Mouse (Mus musculus) testis, postnatal 10 days (tissue): Measurements from ENCODE around the gene Dlg2.

ENCODE experiments used
- DNase-seq: peaks from one replicate; pipeline ENCODE4 v3.0.0; 2021; ENCODE audit warnings: low spot score

The Dlg2 gene

DNA sequence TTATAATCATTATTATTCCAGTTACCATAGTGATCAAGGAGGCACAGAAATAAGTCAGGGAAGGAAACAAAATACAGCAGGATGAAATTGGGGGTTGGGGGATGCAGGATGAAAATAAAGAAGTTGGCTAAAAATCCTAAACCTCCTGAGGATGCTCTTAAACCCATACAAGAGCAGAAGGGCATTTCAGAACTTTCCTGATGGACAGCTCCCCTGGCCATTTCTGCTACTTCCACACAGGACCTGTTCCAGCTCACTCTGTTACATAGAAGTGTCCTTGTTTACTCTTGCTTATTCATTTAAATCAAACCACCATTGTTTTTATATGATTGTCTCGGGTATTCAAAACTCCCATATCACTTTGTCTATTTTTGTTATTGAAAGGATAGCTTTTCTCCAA lies 791.3 kb downstream of the Dlg2 start:
- peak; percentile 62 for DNase-seq

DNA sequence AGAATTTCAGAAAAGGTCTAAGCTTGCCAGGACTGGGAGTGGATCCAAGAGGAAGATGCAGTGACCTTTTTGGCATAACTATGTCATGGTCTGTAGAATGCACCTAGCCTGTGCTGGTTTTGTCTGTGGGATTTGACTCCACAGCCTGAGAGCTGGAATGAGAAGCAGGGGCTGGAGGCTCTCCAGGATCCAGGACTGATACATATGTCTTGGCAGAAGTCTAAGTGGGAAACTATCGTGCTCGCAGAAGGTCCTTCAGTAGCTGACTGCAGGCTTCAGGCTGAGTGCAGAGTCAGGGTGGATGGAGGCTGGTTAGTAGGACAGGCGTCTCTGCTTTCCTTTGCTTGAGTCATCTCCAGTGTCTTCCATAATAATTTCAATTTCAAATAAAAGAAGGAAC lies 807.7 kb downstream of the Dlg2 start:
- DNase-seq = no peak

DNA sequence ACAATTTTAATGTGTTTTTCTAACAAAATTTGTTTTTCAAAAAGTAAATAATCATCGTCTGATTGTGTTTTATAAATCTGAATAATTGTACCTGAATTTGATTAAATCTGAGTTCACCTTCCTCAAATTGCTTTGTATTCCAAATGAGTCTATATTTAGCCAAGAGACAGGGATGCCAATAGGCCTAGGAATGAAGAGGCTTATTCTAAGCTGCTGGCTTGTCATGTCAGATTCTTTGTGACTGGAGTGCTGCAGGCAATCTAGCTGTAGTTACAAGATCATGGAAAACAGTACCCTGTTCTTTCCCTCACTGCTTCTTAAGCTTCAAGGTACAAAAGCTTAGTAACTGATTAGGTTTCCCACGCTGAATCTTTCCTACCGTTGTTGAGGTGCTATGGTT lies 811.9 kb downstream of the Dlg2 start:
- DNase-seq = no peak

DNA sequence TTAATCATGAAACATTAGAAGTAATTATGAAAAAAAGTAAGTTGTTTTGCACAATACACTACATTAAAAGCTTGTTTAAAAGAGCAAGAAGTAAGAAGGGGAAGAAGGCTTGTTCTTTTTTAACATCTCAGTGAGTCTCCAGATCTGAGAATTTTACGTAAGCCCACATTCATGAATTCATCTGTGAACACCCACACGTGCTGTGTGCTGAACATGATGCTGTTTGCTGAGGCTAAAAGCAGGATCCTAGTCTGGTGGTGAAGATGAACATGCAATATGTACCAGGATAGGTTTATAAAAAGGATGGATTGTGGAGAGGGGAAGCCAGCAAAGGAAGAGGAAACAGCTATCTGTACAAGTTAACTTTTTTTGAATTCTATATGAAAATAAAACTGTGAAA lies 819.7 kb downstream of the Dlg2 start:
- no peak for DNase-seq

DNA sequence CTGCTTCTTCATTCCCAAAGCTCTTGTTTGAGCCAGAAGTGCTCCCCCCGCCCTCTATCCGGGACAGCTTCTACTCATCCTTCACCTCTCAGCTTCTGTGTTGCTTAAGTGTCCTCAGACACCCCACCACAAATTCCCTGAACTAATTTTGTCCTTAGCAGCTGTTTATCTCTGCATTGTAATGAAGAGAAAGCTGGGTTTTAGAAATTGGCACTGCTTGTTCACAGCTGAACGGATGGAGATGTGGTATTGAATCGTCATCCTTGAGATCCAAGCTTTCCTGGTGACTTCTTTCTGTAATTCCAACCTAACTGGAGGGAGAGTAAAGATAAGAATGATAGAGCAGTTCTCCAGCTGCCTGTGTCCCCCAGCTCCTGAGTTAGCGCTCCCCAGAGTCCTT lies 834.7 kb downstream of the Dlg2 start:
- no peak for DNase-seq

DNA sequence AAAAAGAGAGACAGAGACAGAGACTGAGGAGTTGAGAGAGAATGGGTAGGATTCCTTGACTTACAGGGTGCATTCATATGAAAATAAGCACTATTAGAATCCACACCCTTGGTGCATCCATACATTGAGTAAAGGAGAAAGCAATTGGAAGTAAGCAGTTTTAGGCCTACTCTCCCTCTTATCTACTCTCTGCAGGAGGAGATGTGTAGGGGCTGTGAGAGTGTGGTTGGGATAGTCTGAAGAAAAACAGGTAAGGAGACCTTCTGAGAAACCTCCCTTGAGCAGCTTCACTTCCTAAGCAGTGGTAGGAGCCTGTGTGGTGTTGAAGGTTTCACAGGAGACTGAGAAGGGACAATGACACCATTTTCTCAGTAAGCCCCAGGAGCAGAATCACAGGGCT lies 868.6 kb downstream of the Dlg2 start:
- DNase-seq = no peak

DNA sequence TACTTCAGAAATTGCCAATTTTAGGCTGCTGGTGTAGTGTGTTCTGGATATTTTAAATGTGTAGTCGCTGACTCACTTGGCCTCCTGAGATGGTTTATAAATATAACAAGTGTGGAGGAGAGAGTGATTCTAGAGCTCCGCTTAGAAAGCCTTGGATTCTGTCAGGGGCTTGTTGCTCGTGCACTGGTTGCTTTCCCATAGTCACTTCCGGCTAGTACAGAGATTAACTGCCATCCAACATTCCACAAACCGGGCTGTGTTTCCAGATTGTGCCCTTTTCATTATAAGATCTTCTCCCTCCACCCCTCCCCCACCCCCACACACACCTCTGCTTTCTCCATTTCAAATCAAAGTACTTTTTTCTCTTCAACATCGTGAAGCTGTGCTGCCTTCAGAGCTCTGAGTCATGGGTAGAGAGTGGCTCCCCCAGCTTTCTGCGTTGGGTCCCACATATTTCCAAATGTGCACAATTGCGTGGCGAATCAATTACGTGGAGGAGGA lies 893.4 kb downstream of the Dlg2 start:
- no peak for DNase-seq

DNA sequence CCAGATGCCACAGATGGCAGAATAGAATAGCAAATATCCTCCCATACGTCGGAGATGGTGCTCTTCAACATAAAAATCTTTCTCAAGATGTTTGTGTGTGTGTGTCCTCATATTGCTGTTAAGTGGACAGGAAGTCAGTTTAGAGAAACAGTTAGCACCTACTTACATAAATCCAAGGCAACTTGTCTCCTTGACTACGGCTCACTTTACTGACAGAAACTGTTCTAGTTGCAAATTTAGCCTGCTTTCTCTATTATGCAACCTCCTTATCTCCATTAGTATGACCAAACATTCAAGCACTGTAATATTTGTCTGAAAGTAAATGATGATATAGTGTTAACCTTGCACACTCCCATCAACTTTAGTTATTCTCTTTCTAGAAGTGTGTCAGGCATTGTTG lies 905.8 kb downstream of the Dlg2 start:
- no peak for DNase-seq

DNA sequence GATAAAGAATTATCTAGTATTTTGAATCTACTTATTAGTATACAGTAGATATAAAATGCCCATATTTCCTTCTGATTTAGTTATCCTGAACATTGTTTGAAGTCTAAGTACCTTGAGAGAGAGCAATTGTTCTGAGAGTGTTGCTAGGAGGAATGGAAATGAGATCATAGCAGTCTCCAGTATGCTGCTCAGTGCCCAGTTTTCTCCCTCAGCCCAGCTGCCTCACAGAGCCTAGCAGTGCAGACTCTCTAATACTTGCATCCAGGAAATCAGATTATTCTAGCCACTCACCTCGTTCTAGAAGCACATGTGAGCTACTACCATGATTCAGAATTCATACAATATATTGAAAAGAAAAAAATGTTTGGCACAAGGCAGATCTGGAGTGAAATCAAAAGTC lies 907.4 kb downstream of the Dlg2 start:
- no peak for DNase-seq

DNA sequence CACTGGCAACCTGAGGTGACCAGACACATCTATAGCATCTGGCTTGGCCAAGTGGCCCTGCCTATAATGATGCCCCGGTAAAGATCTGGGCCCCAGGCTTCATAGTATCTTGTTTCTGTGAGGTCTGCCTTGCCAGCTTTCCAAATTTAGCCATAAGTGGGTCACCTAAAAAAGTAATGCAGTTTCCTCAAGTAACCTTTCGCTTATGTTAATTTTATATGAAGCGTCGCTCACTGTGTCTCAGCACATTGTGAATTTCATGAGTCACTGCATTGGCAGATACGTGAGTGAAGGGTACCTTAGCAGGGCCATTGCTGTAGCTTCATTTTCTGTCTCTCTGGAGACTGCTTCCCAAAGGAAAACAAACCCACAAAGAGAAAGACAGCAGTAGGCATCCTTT lies 912.8 kb downstream of the Dlg2 start:
- no peak for DNase-seq

DNA sequence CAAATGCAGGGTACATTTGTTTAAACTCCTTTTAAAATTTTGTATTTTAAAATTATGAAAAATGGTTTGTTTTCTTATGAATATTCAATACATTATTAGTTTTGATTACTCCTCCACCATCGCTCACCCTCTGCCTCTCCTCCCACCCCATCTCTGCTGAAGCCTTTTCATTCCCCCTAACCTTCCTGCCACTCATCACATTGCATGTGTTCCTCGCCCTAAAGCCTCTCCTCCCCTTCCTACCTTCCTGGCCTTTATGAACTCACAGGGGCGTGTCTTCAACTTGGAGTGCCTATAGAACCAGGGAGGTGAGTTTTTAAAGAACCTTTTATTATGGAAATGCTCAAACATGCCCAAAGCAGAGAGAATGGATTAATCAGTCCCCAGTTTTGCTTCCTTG lies 921.4 kb downstream of the Dlg2 start:
- DNase-seq = no peak

DNA sequence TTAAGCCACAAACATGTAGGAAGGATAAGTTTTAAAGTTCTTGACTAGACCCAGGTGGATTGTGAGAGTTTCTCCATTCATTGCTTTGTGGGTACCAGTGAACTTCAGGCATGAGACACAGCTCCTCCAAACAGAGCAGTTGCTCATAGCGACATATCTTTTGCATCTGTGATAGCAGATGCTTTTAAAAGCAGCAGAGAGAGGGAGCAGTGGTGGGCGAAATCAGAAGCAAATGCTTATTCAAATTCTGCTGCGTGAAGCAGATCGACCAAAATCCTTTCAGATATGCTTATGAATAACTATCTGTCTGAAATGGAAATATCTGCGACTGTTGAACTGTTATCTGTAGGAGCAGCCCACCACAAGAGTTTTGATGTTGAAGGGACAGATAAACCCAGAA lies 935.6 kb downstream of the Dlg2 start:
- DNase-seq = no peak

DNA sequence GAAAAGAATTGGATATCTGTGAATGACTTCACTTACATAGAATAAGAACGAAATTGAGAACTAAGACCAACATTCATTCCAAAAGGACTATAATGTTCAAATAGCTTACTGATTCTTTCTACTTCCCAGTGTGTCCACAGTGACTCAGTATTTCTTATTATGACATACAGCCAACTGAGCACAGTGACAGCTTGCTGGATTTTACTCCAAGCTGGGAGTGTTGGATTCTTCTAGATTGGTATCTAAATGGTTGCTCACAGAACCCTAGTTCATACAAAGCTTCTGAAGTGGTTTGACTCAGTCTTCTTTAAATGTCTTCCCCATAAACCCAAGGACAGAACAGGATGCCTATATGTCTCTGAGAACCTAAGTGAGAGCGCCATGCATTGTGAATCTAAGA lies 937.7 kb downstream of the Dlg2 start:
- no peak for DNase-seq

DNA sequence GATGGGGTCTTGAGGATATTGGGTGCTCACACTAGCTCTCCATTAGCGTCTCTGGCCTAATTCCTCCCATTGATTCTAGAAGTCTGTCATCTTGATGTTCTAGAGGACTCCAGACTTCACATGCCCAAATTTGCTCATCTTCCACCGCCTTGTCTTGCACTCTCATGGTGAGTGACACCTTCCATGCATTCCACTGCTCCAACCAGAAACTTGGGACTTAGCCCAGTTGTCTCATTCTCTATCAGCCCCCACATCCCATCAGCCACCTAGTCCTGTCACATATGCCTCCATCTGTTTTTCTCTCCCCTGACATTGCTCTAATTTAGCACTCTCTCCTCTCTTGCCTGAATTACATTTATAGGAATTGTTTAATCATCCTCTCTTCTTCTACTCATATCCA lies 938.3 kb downstream of the Dlg2 start:
- DNase-seq = no peak

DNA sequence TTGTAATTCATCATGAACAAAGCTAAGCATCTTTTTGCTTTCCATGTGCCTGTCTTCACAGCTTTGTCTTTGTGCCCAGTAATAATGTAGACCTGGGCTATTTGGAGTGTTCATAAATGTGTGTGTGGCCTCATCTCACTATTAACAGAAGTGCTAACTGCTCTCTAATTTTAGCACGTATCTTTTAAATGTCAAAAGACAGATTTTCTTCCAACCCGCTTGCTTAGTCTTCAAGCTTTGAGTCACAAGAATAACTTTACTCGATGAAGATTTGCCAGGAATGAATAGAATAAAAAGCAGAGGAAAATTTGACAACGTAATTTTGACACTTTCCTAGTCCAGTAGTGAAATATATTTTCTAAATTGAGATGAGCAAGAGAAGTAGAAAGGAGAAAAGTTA lies 943.7 kb downstream of the Dlg2 start:
- DNase-seq = no peak

DNA sequence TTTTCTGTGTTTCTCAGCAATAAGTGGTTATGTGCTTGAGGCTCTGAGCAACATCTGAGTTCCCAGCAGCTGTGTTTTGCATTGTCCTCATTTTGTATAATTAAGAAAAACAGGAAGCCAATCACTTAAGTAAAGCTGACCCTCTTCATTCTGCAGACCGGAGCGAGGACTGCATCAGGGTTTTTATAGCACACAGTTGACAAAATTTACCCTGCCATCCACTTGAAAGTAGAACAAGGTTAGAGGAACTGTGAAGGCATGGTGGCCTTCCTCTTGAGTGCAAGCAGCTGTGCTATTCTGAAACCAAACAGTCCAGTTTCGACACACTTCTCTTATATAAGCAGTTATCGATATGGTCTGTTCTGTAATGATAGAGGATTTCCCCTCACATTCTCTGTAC lies 947.3 kb downstream of the Dlg2 start:
- DNase-seq = no peak

DNA sequence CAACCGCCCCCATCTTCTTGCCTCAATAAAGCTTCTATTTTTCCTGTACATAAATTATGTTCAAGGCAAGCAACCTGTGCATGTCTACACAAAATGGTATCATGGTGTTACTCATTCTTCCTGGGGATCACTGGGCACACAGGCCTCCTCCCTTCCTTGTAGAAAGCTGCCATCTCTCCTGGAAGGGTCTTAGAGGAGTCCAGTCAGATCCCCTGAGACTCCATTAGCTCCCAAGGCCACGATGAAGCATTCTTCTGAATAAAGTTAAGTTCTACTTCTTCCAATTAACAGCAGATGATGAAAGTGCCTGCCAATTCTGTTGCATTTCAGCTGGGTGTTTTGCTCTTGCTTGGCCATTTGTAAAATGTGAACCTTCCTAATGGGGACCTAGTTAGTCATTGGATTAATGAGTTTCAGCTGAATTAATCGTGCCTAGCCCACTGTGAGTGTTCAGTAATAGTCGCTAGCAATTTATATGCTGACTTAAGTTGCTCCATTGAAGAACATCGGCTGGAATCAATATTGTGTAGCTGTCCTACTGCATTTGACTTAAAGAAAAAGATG lies 953.3 kb downstream of the Dlg2 start:
- no peak for DNase-seq

DNA sequence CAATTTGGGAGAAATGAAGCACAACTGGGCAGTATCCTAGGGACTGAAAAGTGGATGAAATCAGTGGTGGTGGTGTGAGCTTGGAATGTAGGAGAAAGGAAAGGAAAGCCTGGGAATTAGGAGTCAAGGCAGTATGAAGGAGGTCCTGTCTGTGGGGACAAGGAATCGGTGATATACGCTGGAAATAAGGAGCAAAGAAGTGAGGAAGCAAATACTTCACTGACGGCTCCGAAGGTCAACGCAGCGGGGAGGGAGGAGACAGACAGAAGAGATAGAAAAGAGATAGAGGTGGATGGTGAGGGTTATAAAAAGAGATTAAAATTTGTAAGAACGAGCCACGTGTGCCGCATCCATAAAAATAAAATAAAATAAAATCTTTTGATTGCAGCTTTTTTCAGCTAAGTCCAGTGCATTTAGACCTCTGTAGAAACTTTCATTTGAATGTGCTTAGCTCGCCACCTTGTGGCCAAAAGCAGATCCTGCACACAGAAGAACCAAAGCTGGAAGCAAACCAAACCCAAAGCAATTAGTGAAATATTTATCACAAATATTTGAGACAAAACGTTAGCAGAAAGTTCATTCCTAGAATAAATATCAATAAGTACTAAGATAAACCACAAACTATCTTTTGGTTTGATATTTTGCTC lies 955.2 kb downstream of the Dlg2 start:
- DNase-seq = peak; percentile 57

DNA sequence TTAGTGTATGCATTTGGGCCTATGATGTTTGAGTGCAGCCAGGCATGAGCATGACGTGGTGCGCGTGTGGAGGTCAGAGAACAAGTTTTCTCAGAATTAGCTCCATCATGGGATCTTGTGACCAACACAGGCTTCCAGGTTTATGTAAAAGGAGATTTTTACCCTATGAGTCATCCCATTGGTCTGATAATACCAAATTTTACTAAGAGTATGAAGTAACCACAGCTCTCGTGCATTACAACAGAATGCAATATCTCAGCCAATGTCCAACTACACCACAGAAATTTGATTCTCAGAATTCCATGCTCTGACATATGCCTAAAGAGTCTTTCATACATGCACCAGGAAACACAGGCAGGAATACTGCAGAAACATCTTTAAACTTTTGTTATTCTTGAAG lies 956.1 kb downstream of the Dlg2 start:
- no peak for DNase-seq

DNA sequence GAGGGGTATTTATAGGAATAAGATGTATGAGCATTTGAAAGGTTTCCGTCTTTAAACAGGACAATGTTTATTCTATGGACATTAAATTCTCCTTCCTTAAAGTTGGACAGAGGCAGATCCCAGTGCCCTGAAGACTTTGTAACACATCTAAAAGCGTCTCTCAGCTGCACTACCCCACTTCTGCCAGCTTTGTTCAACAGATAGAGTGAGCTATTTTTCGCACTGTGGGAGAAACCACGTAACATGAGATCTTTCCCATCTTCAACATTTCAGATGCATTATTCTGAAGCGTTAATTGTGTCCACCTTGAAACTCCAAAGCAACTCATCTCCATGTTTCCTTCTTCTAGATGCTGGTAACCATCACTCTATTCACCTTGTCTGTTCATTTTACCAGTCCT lies 958.3 kb downstream of the Dlg2 start:
- DNase-seq = no peak

DNA sequence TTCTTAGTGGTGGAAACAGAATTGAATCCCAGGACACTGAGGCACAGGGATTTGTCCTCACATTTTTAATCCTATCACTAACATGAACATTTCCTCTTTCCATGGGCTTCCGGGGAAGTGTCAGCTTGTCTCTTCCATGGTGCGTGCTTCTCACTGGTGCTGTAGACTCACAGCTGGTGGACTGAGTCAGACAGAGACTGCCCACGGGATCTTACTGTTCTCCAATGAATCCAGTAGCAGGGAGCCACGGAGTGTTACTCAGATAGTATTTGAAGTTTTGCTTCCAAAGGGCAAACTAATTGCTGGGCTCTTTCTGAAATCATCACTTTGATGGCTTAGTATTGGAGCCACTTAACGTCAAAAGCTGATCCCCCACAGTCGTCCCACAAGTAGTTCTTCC lies 963.9 kb downstream of the Dlg2 start:
- DNase-seq = no peak

DNA sequence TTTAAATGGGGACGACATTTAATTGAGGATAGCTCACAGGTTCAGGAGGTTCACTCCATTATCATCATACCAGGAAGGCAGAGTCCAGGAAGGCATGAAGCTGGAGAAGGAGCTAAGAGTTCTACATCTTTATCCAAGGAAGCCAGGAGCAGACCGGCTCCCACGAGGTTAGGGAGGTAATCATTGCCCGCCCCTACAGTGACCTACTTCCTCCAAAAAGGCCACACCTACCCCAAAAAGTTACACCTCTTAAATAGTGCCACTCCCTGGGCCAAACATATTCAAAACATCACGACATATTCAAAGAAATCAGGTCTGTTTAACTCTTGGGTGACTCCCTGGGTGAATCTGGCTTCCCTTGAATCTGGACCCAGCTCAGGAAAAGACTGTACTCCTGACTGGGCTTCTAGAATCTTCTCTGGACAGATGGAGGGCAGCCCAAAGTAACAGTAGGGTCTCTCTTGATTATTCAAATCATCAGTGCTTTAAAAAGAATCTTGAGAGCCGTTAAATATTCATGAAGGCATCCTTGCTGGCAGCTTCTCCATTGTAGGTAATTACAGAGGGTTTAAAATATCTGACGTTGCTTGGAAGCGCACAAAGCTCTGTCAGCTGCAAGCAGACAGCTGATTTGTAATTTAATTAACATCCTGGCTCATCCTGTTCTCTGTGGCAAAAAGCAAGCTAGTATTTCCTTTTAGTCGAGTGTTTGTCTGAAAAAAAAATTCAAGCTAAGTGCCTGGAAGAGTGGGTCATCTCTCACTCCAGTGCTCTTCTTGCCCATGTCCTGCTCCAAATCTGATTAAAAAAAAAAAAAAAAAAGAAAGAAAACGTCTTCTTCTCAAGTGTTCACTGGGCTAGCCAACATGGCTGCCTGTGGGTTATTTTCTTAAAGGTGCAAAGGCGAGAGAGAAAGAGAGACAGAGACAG lies 966.2 kb downstream of the Dlg2 start:
- no peak for DNase-seq

DNA sequence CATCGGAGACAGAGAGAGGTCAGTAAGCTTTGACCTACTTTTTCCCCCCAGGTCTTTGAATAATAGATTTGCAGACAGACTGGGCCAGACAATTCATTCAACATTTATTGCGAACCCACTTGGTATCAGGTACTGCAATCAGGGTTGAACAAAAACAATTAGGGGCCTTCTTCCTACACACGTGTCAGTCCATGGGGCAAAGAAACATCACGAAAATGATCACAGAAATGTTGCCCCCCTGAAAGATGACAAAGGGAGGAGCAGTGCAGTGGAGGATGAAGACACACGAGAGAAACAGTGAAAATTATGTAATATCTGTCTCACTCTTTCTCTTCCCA lies 966.9 kb downstream of the Dlg2 start:
- DNase-seq = no peak
